Mouse (Mus musculus): ENCODE results near the gene Ptpn7. TPM values are rescaled to one million over a fixed set of nuclear protein-coding genes. Genes with fewer than 3 reads are reported as not detected.

The Ptpn7 gene
- total and polyA plus RNA-seq, 3 experiments: 61.4 to 81.9 (median 81.9) TPM

- H3K4me3 ChIP-seq (replicated peaks in 1 of 3; ENCODE audit: low read depth in 2 of 3, low read length in 2 of 3, poor library complexity in 1 of 3): no peak overlapping the region
- dilution Hi-C loops (cut with MboI; ENCODE audit: extremely low pct_ligation_motif_present, extremely low pct_unique_long_range_greater_than_20kb, low sequenced_read_pairs) (no loop called here), in situ Hi-C loops (cut with MboI; ENCODE audit: low pct_ligation_motif_present, low pct_unique_long_range_greater_than_20kb, low sequenced_read_pairs) (no loop called here)
- no peaks in the 10 kb centered on the region for H3K9me3 ChIP-seq (replicated peaks; ENCODE audit: low read length)
- peaks cover 31% of the 10 kb centered on the region for H3K27me3 ChIP-seq (replicated peaks)
- TF ChIP-seq CTCF (conservative IDR thresholded peaks at IDR 0.05 in 1 of 2, IDR thresholded peaks at IDR 0.05 in 1 of 2; ENCODE audit: low read depth in 2 of 2, low read length in 2 of 2) (peak in 1 of 2 experiments; percentile 63; a peak in 2 of 4 replicates), MAFK (IDR thresholded peaks at IDR 0.05; ENCODE audit: insufficient replicate concordance, low read length) (no peak), RAD21 (IDR thresholded peaks at IDR 0.05; ENCODE audit: low read depth, low read length) (peak; percentile 40), RCOR1 (conservative IDR thresholded peaks at IDR 0.05; ENCODE audit: low read depth, low read length) (no peak), SMC3 (IDR thresholded peaks at IDR 0.05; ENCODE audit: low read depth, low read length) (peak; percentile 40), USF1 (IDR thresholded peaks at IDR 0.05; ENCODE audit: low read depth, low read length) (no peak), NRF1 (IDR thresholded peaks at IDR 0.05; ENCODE audit: low read depth, low read length) (no peak), USF2 (conservative IDR thresholded peaks at IDR 0.05; ENCODE audit: low read depth, low read length) (no peak), CHD2 (IDR thresholded peaks at IDR 0.05; ENCODE audit: low read length) (no peak), ZKSCAN1 (IDR thresholded peaks at IDR 0.05; ENCODE audit: borderline replicate concordance, low read depth, low read length) (no peak), POLR2AphosphoS2 (IDR thresholded peaks at IDR 0.05; ENCODE audit: low read depth, low read length) (no peak), EP300 (IDR thresholded peaks at IDR 0.05; ENCODE audit: low read length) (no peak), BHLHE40 (IDR thresholded peaks at IDR 0.05; ENCODE audit: low read depth, low read length) (no peak), ZNF384 (IDR thresholded peaks at IDR 0.05; ENCODE audit: low read depth, low read length) (no peak)
- H3K79me2 ChIP-seq (replicated peaks; ENCODE audit: control insufficient read depth, extremely low read depth, insufficient read depth, poor library complexity, severe bottlenecking): no peaks in the 10 kb centered on the region
- no peak overlapping the region for H3K27ac ChIP-seq (ENCODE audit: insufficient read depth, low read depth)
- peak; percentile 61 for DNase-seq (ENCODE audit: extremely low read depth)
- no peak overlapping the region for H3K9ac ChIP-seq (ENCODE audit: insufficient read depth, low read depth)
- H3K4me1 ChIP-seq (ENCODE audit: control insufficient read depth in 1 of 2, insufficient read depth in 2 of 2): peaks cover 17 to 48% of the 10 kb centered on the region in 2 experiments
- H3K4me2 ChIP-seq (ENCODE audit: insufficient read depth, low read depth, poor library complexity, severe bottlenecking): peak overlapping the region; percentile 10
- H3K36me3 ChIP-seq (replicated peaks in 1 of 2; ENCODE audit: control insufficient read depth in 1 of 2, insufficient read depth in 1 of 2, low read length in 1 of 2): no peaks in the 10 kb centered on the region
Observed at GRCm38 (mm10) chr1:135094723-135095122, 37.8 kb upstream of the Ptpn7 start.

GRCm38 (mm10) chr1:135095189-135095588 lies 37.3 kb upstream of the Ptpn7 start:
- dilution Hi-C loops (cut with MboI; ENCODE audit: extremely low pct_ligation_motif_present, extremely low pct_unique_long_range_greater_than_20kb, low sequenced_read_pairs): no loop called here
- Histone ChIP-seq H3K79me2 (replicated peaks; ENCODE audit: control insufficient read depth, extremely low read depth, insufficient read depth, poor library complexity, severe bottlenecking) (no peaks in the 10 kb centered on the region), H3K4me1 (ENCODE audit: control insufficient read depth in 1 of 2, insufficient read depth in 2 of 2) (peaks cover 17 to 43% of the 10 kb centered on the region in 2 experiments), H3K4me3 (replicated peaks in 1 of 3; ENCODE audit: low read depth in 2 of 3, low read length in 2 of 3, poor library complexity in 1 of 3) (no peak overlapping the region), H3K36me3 (replicated peaks in 1 of 2; ENCODE audit: control insufficient read depth in 1 of 2, insufficient read depth in 1 of 2, low read length in 1 of 2) (no peaks in the 10 kb centered on the region), H3K27ac (ENCODE audit: insufficient read depth, low read depth) (no peak overlapping the region), H3K4me2 (ENCODE audit: insufficient read depth, low read depth, poor library complexity, severe bottlenecking) (peak overlapping the region; percentile 10), H3K9ac (ENCODE audit: insufficient read depth, low read depth) (no peak overlapping the region), H3K27me3 (replicated peaks) (peaks cover 29% of the 10 kb centered on the region), H3K9me3 (replicated peaks; ENCODE audit: low read length) (no peaks in the 10 kb centered on the region)
- peak; percentile 79 for DNase-seq (ENCODE audit: extremely low read depth)
- in situ Hi-C loops (cut with MboI; ENCODE audit: low pct_ligation_motif_present, low pct_unique_long_range_greater_than_20kb, low sequenced_read_pairs): no loop called here
- no peak for TF ChIP-seq UBTF (IDR thresholded peaks at IDR 0.05; ENCODE audit: low read depth, low read length)
- no peak for TF ChIP-seq NRF1 (IDR thresholded peaks at IDR 0.05; ENCODE audit: low read depth, low read length)
- TF ChIP-seq ZKSCAN1 (IDR thresholded peaks at IDR 0.05; ENCODE audit: borderline replicate concordance, low read depth, low read length): no peak
- TF ChIP-seq MEF2A (IDR thresholded peaks at IDR 0.05; ENCODE audit: borderline replicate concordance, low read depth, low read length): no peak; the same call in 1 of the 2 replicates
- no peak for TF ChIP-seq JUN (IDR thresholded peaks at IDR 0.05; ENCODE audit: insufficient read depth, low read depth, low read length)
- TF ChIP-seq MAFK (IDR thresholded peaks at IDR 0.05; ENCODE audit: insufficient replicate concordance, low read length): 0 out of 2 replicates have a peak, but pooled peaks have one; percentile 35
- TF ChIP-seq MAX (IDR thresholded peaks at IDR 0.05; ENCODE audit: low read length): peak; percentile 94
- TF ChIP-seq USF2 (conservative IDR thresholded peaks at IDR 0.05; ENCODE audit: low read depth, low read length): no peak
- no peak for TF ChIP-seq CHD2 (IDR thresholded peaks at IDR 0.05; ENCODE audit: low read length)
- TF ChIP-seq ETS1 (conservative IDR thresholded peaks at IDR 0.05; ENCODE audit: low read depth, low read length): peak; percentile 52; the same call in 1 of the 2 replicates
- peak; percentile 63 for TF ChIP-seq BHLHE40 (IDR thresholded peaks at IDR 0.05; ENCODE audit: low read depth, low read length)
- no peak for TF ChIP-seq RCOR1 (conservative IDR thresholded peaks at IDR 0.05; ENCODE audit: low read depth, low read length)
- no peak for TF ChIP-seq E2F4 (IDR thresholded peaks at IDR 0.05; ENCODE audit: insufficient replicate concordance, low read depth, low read length)
- no peak for TF ChIP-seq RAD21 (IDR thresholded peaks at IDR 0.05; ENCODE audit: low read depth, low read length)
- 0 out of 2 replicates have a peak, but pooled peaks have one; percentile 53 for TF ChIP-seq TBP (conservative IDR thresholded peaks at IDR 0.05; ENCODE audit: low read depth, low read length)
- TF ChIP-seq MXI1 (IDR thresholded peaks at IDR 0.05; ENCODE audit: low read depth, low read length): no peak; the same call in 1 of the 2 replicates
- TF ChIP-seq NELFE (IDR thresholded peaks at IDR 0.05; ENCODE audit: low read depth, low read length): no peak
- no peak for TF ChIP-seq SMC3 (IDR thresholded peaks at IDR 0.05; ENCODE audit: low read depth, low read length)
- no peak for TF ChIP-seq ELF1 (IDR thresholded peaks at IDR 0.05; ENCODE audit: low read depth, low read length)
- TF ChIP-seq POLR2A (IDR thresholded peaks at IDR 0.05; ENCODE audit: low read depth, low read length): no peak
- TF ChIP-seq GABPA (IDR thresholded peaks at IDR 0.05; ENCODE audit: insufficient replicate concordance, low read depth, low read length): no peak
- TF ChIP-seq IRF4 (IDR thresholded peaks at IDR 0.05; ENCODE audit: low read depth, low read length): peak; percentile 63
- TF ChIP-seq JUND (conservative IDR thresholded peaks at IDR 0.05; ENCODE audit: low read depth, low read length): no peak
- TF ChIP-seq PAX5 (IDR thresholded peaks at IDR 0.05; ENCODE audit: low read length): no peak
- TF ChIP-seq HCFC1 (IDR thresholded peaks at IDR 0.05; ENCODE audit: low read depth, low read length): no peak
- no peak for TF ChIP-seq POLR2AphosphoS2 (IDR thresholded peaks at IDR 0.05; ENCODE audit: low read depth, low read length)
- no peak for TF ChIP-seq KAT2A (IDR thresholded peaks at IDR 0.05; ENCODE audit: insufficient replicate concordance, low read length)

Measured in CH12.LX (cell line).